Mouse (Mus musculus) embryo, embryonic 10 days (tissue): ENCODE results near the gene Csrp2.
A peak's percentile ranks its signal among the peaks of the same experiment; 100 is the strongest.

ENCODE experiments used
- DNase-seq: peaks from one replicate; pipeline ENCODE4 v3.0.0-alpha.2; 2015; ENCODE audit warnings: low spot score

Gene Csrp2

DNA sequence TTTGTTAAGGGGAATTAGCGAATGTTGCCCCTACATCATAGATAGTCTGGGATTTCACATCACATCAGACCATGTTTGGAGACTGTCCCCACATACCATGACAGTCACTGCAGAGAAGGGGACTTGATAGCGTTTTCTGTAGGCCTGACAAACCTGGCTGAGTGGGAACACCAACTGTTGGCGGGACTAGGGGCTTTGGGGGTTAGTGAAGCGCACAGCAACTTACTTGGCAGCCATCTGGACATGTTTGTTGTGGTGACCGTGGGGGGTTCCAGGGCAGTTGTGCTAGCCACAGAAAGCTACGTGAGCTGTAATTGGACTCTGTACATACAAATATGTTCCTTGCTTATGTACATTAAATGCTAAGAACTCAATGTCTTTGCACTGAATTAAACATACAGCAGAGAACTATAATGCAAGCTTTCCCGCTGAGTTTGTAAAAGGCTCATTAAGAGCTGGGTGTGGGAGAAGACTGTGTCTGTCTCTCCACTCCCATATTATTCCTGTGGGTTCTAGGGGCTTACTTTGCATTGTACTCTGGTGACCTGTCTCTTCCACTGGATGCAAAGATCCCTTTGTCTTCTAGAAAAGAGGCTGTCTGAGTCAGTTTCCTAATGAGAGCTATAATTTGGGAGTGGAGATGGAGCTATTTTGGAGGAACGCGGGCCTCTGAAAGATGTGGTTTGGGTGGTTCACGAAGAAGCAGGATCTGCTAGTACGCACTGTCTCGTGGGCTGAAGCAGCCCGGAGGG lies 11.7 kb downstream of the Csrp2 start:
- DNase-seq = peak; percentile 35

DNA sequence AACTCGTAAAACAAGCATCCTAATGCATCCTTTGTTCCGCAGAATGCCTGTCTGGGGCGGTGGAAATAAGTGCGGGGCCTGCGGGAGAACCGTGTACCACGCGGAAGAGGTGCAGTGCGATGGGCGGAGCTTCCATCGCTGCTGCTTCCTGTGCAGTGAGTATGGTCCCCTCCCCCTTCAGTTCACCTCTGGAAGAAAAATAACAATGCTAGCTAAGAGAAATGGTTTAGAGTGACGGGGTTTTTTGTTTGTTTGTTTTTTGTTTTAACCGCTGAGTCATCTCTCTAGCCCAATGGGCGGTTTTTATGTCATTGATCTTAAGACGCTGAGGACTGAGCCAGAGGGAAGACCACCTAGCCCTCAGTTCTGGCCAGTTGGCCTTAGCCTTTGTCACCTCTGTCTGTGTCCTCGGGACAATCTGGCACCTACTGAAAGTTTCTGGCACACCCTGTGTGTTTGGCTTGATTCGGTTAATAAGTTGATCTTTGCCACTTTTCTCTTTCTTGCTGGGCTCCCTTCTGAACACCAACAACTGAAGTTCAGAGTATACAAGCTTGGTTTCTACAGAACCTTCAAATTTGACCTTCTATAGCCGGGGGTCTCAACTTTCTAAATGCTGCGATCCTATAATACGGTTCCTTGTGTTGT lies 12.4 kb downstream of the Csrp2 start:
- peak; percentile 57 for DNase-seq

DNA sequence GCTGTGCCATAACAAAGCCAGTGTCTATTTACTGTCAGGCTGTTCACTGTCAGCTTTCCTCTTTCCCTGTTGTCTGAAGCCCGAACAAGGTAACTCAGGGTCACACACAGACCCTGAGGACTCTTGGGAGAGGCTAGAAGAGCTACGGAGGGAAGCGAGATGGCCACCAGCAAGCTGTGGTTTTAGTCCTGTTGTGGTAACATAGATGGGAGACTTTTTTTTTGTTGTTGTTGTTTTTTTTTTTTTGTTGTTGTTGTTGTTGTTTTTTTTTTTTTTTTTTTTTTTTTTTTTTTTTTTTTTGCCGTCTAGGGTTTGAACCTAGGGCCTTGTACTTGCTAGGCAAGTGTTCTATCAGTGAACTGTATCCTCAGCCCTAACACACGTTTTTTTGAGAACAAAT lies 14.0 kb downstream of the Csrp2 start:
- no peak for DNase-seq

DNA sequence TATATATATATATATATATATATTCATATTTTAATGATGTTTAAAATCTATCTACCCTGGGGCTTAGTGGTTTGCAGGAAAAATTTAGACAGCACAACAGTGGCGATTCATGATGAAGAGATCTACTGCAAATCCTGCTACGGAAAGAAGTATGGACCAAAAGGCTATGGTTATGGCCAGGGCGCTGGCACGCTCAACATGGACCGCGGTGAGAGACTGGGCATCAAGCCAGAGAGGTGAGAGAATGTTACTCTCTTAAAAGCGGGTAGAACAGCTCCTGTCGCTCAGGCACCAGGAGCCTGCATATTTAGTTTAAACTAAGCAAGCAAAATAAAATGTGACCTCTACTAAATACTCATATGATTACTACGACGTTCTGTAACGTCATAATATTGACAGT lies 15.5 kb downstream of the Csrp2 start:
- DNase-seq = no peak

DNA sequence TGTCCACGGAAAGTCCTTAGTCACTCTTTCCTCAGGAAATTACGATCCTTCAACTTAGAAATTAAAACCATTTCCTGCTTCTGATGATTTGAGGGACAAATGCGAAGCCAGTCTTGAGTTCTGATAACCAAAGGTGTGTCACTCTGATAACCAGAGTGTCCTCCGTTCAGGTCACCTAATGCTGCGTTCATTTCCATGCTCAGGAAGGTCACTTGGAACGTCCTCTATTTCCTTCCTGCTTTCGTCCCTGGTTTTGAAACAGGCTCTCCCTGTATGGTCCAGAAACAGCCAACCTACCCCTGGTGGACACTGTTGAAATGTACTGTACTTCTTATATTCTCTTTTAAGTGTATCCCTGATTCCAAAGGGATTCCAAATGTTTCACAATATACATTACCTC lies 16.1 kb downstream of the Csrp2 start:
- DNase-seq = no peak

DNA sequence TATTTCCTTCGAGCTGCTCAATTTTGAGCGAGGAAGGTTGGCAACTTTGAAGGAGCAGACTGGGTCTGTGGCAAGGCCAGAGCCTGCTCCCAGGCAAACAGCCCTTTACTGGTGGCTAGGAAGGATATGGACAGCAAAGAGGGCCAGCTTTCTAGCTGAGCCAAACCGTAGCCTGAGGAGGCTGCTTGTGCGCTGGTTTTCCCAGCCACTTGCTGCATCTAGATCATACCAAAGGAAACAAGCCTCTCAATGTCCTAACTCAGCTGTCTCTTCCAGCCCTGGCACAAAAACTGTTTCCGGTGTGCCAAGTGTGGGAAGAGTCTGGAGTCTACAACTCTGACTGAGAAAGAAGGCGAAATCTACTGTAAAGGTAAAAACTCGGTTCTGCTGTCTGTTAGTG lies 18.8 kb downstream of the Csrp2 start:
- DNase-seq = no peak

DNA sequence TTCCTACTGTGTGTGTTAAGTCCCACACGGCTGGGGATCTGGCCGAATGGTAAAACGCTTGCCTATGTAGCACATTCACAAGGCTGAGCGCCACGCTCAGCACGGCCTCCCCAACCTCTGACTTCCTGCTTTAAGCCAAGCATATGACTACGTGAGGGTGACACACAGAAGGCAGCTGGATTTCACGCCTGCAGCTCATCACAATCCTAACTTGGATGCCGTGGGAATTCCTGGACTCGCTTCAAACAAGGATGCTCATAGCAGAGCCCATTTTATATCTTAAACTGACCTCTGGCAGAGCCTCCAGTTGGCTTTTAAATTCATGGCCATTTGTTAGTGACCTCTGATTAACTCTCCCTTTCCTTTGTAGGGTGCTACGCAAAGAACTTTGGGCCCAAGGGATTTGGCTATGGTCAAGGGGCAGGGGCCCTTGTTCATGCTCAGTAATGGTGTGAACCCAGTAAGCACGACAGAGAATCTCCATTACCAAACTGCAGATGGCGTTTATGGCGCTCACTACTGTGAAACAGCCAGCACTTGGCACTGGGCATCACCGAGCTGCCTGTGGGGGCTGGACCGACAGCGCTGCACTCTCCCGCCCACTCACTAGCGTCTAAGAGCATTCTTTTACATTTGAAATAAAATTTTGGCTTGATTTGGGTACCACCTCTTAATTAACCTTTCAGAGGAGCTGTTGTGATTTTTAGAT lies 19.4 kb downstream of the Csrp2 start:
- DNase-seq = no peak

DNA sequence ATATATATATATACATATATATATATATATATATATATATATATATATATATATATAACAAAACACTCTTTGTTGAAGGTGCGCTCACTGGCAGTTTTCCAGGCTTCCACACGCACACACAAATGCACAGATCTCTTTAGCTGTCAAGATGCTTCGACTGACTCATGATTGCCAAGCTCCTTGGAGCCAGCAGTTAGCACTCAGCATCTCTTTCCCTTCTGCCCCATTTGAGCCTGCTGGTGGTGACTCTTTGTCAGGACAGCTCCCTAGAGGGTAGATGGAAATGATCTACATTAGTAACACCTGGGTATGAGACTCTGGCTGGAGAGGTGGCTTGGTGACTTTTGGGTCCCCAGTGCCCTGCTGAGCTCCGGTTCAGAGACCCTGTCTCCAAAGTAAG lies 20.1 kb downstream of the Csrp2 start:
- DNase-seq = no peak

DNA sequence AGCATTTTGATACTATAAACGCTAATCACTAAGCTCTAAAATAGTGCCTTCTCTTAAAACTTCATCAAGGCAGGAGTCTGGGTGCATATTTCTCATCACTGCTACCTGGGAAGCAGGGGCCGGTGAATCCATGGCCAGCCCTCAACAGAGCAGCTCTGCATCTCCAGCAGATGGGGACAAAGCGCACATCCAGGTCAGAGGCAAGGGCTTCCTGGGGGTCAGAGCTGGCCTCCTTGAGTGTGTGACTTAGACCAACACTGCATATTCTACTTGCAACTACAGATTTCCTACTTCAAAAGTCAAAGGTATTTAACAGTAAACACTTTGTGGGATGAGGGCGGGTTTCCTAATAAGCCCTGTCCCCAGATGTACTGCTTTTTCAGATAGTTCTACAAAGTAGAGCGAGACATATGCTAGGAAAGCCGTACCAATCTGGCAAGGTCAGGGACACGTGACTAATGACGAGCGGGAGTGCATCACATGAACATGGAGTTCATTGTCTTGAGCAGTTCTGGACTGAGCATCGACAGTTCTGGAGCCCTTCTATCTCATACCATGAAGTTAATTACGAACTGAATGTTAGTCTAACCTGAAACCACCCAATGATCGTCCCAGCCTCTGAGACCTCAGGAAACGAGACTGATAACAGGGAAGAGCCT lies 21.3 kb downstream of the Csrp2 start:
- DNase-seq = peak; percentile 36

DNA sequence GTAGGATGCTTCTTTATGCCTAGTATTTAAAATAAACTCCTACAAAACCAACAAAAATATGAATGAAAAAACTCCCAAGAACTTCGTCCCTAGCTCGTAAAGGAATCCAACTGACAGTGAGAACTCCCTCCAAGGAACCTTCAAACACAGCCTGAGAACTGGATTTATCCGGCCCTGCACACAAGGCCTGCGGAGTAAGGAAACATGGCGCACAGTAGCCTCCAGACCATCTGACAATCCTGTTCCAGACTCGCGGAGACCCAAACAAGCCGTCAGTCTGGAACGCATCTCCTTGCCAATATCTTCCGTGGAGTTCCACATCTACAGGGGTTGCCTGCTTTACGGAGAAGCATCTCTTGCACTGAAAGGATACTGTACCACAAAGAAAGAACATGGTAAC lies 22.4 kb downstream of the Csrp2 start:
- DNase-seq = no peak

DNA sequence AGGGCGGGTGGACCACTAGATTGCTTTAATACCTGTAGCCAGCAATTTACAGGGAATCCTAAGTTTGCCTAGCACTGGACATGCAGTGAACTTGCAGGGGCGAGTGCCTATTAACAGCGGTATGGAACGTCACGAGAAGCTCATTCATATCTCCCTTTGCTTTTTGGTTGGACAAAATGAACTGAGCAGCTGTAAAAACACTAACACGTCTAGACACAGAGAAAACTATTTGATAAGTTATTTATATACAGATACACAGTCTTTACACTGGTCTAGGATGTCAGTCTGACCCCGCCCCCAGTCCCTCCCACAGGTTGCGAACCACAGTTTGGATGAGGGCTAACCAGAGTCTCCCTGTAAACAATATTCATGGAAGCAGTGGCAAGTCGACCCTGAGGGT lies 23.2 kb downstream of the Csrp2 start:
- DNase-seq = no peak

DNA sequence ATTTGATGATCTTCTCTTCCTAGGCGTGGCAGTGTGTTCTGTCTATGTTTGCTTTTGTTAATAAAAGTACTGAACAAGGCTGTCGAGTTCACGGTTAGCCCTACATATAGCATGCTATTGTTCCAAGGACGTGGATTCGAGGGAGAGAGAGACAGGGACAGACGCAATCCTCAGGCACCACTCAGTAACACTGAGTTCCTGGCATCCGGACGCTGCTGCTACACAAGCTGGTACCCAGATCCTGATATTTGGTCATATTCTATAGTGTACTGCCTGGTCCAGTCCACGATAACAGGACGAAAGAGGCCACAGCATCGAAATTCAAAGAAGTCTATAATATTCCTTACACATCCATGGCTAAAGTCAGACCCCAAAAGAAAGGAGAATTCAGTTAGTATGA lies 24.6 kb downstream of the Csrp2 start:
- no peak for DNase-seq

DNA sequence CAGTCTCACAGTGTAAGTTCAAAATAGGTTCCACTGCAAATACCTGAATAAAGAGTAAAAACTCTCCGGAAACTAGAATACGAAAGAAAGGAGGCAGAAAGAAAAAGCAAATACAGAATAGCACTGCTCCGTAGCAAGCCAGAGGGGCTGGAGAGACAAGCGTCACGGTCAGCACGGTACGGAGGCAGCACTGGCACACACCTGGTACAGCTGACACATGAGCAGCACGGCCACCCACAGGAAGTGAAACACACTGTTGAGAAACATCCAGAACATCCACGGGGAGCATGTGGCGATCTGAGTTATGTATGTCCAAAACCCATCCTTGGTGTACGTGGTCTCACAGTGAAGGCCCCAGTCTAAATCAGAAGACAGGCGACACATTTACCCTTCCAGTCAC lies 26.4 kb downstream of the Csrp2 start:
- no peak for DNase-seq

DNA sequence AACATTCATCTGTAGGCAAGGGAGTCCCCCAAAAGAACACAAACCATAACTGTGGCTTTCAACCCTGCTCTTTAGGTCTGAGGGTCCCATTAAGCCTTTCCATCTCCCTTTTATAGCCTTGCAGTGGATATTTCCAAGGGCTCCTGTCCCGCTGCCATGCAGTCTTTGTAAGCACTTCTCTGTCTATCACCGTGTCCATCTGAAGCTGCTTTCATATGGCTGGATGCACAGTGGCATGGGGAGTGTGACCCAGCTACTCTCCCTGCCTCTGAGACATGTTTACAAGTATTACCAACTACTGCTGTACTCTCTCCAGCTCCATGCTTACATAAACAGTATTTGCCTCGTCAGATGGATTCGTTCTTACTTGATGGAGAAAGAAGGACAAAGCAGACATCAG lies 28.0 kb downstream of the Csrp2 start:
- DNase-seq = no peak

DNA sequence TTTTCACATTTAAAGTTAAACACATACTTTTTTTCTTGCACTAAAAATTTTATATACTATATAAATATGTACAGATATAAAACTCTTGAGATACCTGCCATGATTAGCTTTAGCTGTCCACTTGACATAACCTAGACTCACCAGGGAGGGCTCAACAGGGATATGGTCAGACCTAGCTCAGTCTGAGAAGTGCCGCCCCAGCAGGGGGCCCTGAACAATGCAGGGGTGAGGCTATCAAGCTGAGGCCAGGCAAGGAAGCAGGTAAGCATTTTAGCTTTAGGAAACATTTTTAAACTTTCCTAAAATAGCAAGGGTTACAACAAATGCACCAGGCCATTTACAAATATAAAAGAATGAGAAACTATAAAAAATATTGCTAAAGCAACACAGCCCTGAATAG lies 31.5 kb downstream of the Csrp2 start:
- DNase-seq = no peak

DNA sequence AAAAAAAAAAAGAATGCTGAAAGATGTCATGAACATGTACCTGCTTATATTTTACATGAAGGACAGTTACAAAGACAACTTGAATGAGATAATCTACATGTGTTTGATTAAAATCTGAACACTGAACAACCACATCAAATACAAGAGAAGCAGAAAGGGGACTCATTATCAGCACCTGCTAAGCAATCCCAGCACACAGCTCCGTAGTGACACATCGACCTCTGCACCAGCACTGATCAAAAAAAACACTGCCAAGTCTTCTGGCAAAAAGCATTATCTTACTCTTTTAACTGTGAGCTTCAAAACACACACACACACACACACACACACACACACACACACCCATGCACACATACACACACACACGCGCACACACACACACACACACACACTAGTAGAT lies 32.2 kb downstream of the Csrp2 start:
- no peak for DNase-seq

DNA sequence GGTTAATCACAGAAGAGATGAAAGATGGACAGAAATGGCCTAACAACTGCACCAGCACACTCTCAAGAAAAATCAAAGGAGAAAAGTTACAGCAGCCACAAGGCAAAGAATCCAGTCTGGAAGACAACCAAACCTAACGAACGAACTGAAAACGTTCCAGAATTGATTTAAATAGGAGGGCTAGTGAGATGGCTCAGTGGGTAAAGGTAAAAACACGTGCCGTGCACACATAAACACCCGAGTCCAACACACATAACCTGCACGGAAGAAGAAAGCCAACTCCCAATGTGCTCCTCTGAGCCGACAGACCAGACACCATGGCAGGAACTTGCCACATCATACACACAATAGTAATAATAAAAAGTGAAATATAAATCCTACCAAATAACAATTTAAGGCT lies 32.7 kb downstream of the Csrp2 start:
- no peak for DNase-seq

DNA sequence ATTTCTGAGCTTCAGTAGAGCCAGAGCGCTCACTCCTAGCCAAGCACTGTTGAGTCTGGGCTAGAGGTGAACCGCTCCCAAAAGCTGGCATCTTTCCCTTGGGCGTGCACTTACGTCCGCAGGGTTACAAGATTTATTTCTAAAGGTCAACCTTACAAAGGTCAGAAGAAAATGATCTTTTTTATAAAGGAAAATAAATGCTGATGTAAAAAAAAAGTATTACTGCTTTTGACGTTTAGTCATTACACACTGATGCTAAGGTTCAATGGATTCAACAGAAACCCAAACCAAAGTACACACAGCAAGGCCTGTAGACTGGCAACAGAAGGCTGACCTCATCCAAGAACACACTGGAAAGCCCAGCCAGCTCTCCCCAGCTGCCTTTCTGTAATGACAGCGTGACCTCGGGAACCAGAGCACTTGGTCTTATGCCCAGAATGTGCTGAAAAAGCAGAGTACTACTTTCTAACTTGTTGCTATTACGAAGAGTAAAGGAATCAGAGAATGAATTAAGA lies 33.4 kb downstream of the Csrp2 start:
- no peak for DNase-seq

DNA sequence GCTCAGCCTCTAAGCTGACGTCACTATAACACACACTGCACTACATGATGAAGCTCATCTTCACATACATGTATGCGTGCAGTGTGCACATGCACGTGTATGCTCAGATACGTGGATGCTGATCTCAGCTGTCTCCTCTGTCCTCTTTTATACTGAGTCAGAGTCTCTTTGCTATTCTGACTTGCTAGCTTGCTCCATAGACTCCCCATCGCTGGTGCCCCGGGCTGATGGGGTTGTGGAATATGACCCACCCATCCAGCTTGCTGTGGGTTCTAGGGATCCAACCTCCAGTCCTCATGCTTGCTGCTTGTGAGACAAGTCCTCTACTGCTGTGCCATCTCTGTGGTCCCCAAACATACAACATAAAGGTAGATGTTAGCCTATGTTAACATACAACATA lies 39.3 kb downstream of the Csrp2 start:
- no peak for DNase-seq

DNA sequence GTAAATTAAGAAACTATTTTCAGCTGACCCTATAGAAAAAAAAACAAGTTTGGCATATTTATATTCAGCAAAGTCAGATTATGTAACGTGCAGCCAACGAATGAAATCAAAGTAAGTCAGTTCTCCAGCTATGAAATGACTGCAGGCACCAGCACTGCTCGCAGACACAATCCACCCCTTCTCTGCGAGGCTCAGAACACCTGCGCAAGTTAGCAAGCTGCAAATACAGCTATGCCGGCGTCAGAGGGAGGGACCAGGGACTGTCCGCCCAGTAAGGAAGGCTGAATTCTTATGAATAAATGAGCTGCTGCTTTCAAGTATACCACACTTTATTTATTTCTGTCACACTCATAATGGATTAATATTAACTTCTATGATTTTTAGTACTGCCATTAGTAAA lies 40.2 kb downstream of the Csrp2 start:
- DNase-seq = no peak

DNA sequence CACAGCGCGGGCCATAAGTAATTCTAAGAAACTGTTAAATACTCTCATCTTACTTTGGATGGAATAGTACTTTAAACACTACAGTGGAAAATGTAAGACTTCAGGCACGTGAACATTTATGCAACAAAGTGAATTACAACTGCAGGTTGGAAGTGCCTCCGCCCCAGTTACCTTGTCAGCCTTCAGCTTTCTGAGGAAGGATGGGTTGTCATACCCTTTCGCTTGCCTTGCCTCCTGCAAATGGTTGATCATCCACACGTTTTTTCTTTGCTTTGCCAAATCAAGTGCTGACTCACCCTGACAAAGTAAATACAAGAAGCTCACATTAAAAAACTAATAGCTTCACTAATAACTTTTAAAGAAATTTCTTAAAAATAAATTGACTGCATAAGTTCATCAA lies 41.3 kb downstream of the Csrp2 start:
- DNase-seq = no peak

DNA sequence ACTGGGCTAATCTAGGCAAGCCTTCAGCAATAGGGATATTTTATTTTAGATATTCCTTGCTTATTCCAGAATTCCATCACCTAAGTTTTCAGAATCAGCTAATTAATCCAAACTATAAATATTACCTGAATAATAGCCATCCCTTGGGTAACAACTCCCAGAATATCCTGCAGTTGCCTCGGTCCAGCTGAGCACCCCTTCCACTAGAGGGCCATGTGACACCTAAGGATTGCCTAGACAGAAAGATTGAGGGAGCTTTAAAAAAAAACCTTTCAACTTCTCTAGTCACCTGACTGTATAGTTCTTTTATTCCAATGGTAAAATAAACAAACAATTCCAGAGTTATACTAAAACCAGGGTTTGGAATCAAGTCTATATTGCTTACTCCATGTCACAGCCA lies 42.6 kb downstream of the Csrp2 start:
- DNase-seq = no peak

DNA sequence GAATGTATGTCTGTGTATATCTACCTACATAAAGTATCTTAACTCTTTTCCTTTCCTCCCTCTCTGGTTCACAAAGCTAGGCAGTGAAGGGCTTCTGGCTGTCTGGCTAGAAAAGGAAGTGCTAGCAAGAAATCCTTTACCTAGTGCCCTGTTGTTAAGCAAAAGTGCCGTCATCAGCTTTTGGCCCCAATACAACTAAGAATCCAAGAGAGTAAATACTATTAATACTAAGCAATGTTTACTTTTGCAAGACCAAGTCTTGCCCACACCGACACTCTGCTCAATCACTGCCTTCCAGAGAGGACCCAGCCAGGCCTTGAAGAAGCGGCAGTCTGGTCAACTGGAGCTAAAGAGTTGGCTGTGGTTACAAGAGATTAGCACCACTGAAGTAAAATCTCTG lies 51.5 kb downstream of the Csrp2 start:
- no peak for DNase-seq
